Mouse (Mus musculus): ENCODE data around the gene Ubqln4. TPM values are rescaled to one million over a fixed set of nuclear protein-coding genes. Genes with fewer than 3 reads are reported as not detected.

The Ubqln4 gene
- total and polyA plus RNA-seq, 3 experiments = 43.6 to 171 (median 83.0) TPM

- Histone ChIP-seq H3K36me3 (ENCODE audit: control insufficient read depth in 1 of 2, insufficient read depth in 2 of 2, low read length in 2 of 2) (peaks cover 0 to 13% of the 10 kb centered on the region in 2 experiments; a peak in 2 of 4 replicates), H3K9ac (ENCODE audit: control insufficient read depth, low read depth, low read length, poor library complexity, severe bottlenecking) (no peak overlapping the region), H3K4me1 (ENCODE audit: control insufficient read depth in 1 of 2, insufficient read depth in 2 of 2, low read length in 2 of 2) (peaks cover 9 to 20% of the 10 kb centered on the region in 2 experiments), H3K27me3 (ENCODE audit: control insufficient read depth in 1 of 2, insufficient read depth in 2 of 2, low read length in 2 of 2) (no peaks in the 10 kb centered on the region), H3K27ac (ENCODE audit: control insufficient read depth, low read depth, low read length) (no peak overlapping the region), H3K9me3 (replicated peaks; ENCODE audit: insufficient read depth, low read length) (no peaks in the 10 kb centered on the region), H3K4me3 (ENCODE audit: control insufficient read depth in 1 of 2, insufficient read depth in 1 of 2, low read depth in 2 of 2, low read length in 2 of 2) (no peak overlapping the region), H3K79me2 (ENCODE audit: control insufficient read depth, insufficient read depth, low read length, poor library complexity) (peaks cover 12% of the 10 kb centered on the region)
- TF ChIP-seq SIN3A (IDR thresholded peaks at IDR 0.05; ENCODE audit: low read length) (no peak), ETS1 (IDR thresholded peaks at IDR 0.05; ENCODE audit: low read depth, low read length) (no peak), CHD1 (IDR thresholded peaks at IDR 0.05; ENCODE audit: low read depth, low read length) (no peak), ZC3H11A (IDR thresholded peaks at IDR 0.05; ENCODE audit: low read depth, low read length) (no peak), SMC3 (IDR thresholded peaks at IDR 0.05; ENCODE audit: low read depth, low read length) (no peak), TCF12 (IDR thresholded peaks at IDR 0.05; ENCODE audit: low read depth, low read length) (no peak), POLR2AphosphoS2 (IDR thresholded peaks at IDR 0.05; ENCODE audit: low read length) (no peak), ZMIZ1 (IDR thresholded peaks at IDR 0.05; ENCODE audit: low read depth, low read length) (no peak)
- no peak for DNase-seq (ENCODE audit: low read depth, low spot score)
These were observed 19.9 kb upstream of the Ubqln4 start for GRCm38 (mm10) chr3:88533706-88534105.

GRCm38 (mm10) chr3:88535005-88535404, 18.6 kb upstream of the Ubqln4 start:
- Histone ChIP-seq H3K36me3 (ENCODE audit: control insufficient read depth in 1 of 2, insufficient read depth in 2 of 2, low read length in 2 of 2) (peaks cover 0 to 13% of the 10 kb centered on the region in 2 experiments; a peak in 2 of 4 replicates), H3K4me3 (ENCODE audit: control insufficient read depth in 1 of 2, insufficient read depth in 1 of 2, low read depth in 2 of 2, low read length in 2 of 2) (no peak overlapping the region), H3K27me3 (ENCODE audit: control insufficient read depth in 1 of 2, insufficient read depth in 2 of 2, low read length in 2 of 2) (no peaks in the 10 kb centered on the region), H3K27ac (ENCODE audit: control insufficient read depth, low read depth, low read length) (no peak overlapping the region), H3K79me2 (ENCODE audit: control insufficient read depth, insufficient read depth, low read length, poor library complexity) (peaks cover 12% of the 10 kb centered on the region), H3K4me1 (ENCODE audit: control insufficient read depth in 1 of 2, insufficient read depth in 2 of 2, low read length in 2 of 2) (peaks cover 9 to 14% of the 10 kb centered on the region in 2 experiments), H3K9me3 (replicated peaks; ENCODE audit: insufficient read depth, low read length) (no peaks in the 10 kb centered on the region), H3K9ac (ENCODE audit: control insufficient read depth, low read depth, low read length, poor library complexity, severe bottlenecking) (no peak overlapping the region)
- TF ChIP-seq ELF1 (IDR thresholded peaks at IDR 0.05; ENCODE audit: low read depth, low read length) = no peak
- no peak for TF ChIP-seq USF1 (IDR thresholded peaks at IDR 0.05; ENCODE audit: low read depth, low read length)
- TF ChIP-seq CHD1 (IDR thresholded peaks at IDR 0.05; ENCODE audit: low read depth, low read length) = no peak
- TF ChIP-seq ZNF384 (IDR thresholded peaks at IDR 0.05; ENCODE audit: low read depth, low read length) = no peak
- TF ChIP-seq MYB (IDR thresholded peaks at IDR 0.05; ENCODE audit: low read depth, low read length) = no peak
- no peak for TF ChIP-seq BHLHE40 (IDR thresholded peaks at IDR 0.05; ENCODE audit: borderline replicate concordance, low read depth, low read length)
- no peak for TF ChIP-seq MAFK (IDR thresholded peaks at IDR 0.05; ENCODE audit: borderline replicate concordance, low read depth, low read length)
- no peak for TF ChIP-seq EP300 (IDR thresholded peaks at IDR 0.05; ENCODE audit: low read depth in 1 of 2, low read length in 2 of 2)
- TF ChIP-seq TAL1 (IDR thresholded peaks at IDR 0.05; ENCODE audit: low read length) = no peak
- TF ChIP-seq MEF2A (IDR thresholded peaks at IDR 0.05; ENCODE audit: extremely low read depth, insufficient replicate concordance, low read depth, low read length, poor library complexity, severe bottlenecking) = no peak
- no peak for TF ChIP-seq NELFE (IDR thresholded peaks at IDR 0.05; ENCODE audit: low read depth, low read length)
- no peak for TF ChIP-seq USF2 (IDR thresholded peaks at IDR 0.05; ENCODE audit: borderline replicate concordance in 1 of 2, insufficient read depth in 1 of 2, low read depth in 1 of 2, low read length in 2 of 2)
- no peak for TF ChIP-seq NRF1 (IDR thresholded peaks at IDR 0.05; ENCODE audit: insufficient read depth, low read depth, low read length, poor library complexity, severe bottlenecking)
- TF ChIP-seq SIN3A (IDR thresholded peaks at IDR 0.05; ENCODE audit: low read length) = no peak
- TF ChIP-seq MYC (IDR thresholded peaks at IDR 0.05; ENCODE audit: low read depth, low read length) = no peak
- TF ChIP-seq HCFC1 (IDR thresholded peaks at IDR 0.05; ENCODE audit: low read depth, low read length) = no peak
- no peak for TF ChIP-seq POLR2AphosphoS2 (IDR thresholded peaks at IDR 0.05; ENCODE audit: low read length)
- no peak for DNase-seq (ENCODE audit: low read depth, low spot score)

All from MEL (cell line).